Mouse (Mus musculus): ENCODE results near the gene Slc30a5.

- TF ChIP-seq GATA1 (IDR thresholded peaks at IDR 0.05; ENCODE audit: borderline replicate concordance, low read length), result no peak
- no peak for TF ChIP-seq FLI1 (IDR thresholded peaks at IDR 0.05; ENCODE audit: low read length)
These were observed 13.0 kb upstream of the Slc30a5 start for GRCm38 (mm10) chr13:100846254-100846653.

Data from megakaryocyte, embryonic 14.5 days (primary cell).